Mouse (Mus musculus) forebrain, embryonic 16.5 days (tissue): ENCODE results near the gene Gng13. TPM values are rescaled to one million over a fixed set of nuclear protein-coding genes. Genes with fewer than 3 reads are reported as not detected.

Experiments used
- ATAC-seq: fragments of 200-750 bp; cut with Nextera tagmentation; 2 replicates; pipeline ENCODE4 v1.8.0; 2017; ENCODE audit warnings: mild to moderate bottlenecking, moderate library complexity
- H3K27ac ChIP-seq: fragments of 300-500 bp; sonication (generic); 2 replicates; pipeline ENCODE4 v1.5.1; 2014; ENCODE audit warnings: low read length, control low read depth
- H3K27me3 ChIP-seq: fragments of 300-500 bp; sonication (generic); replicated peaks from 2 replicates; pipeline ENCODE4 v1.6.1; 2014; ENCODE audit warnings: low read length; ENCODE audit not compliant: control insufficient read depth, insufficient read depth
- H3K36me3 ChIP-seq: fragments of 300-500 bp; sonication (generic); 2 replicates; pipeline ENCODE4 v1.6.1; 2014; ENCODE audit not compliant: control insufficient read depth, insufficient read depth
- H3K4me1 ChIP-seq: fragments of 300-500 bp; sonication (generic); replicated peaks from 2 replicates; pipeline ENCODE4 v1.6.1; 2014; ENCODE audit warnings: low read length; ENCODE audit not compliant: control insufficient read depth, insufficient read depth
- H3K4me2 ChIP-seq: fragments of 300-500 bp; sonication (generic); 2 replicates; pipeline ENCODE4 v1.6.1; 2014; ENCODE audit warnings: mild to moderate bottlenecking, low read length, control low read depth
- H3K4me3 ChIP-seq: fragments of 300-500 bp; sonication (generic); replicated peaks from 2 replicates; pipeline ENCODE4 v1.5.1; 2014; ENCODE audit warnings: mild to moderate bottlenecking, low read length, control low read depth
- H3K9ac ChIP-seq: fragments of 300-500 bp; sonication (generic); replicated peaks from 2 replicates; pipeline ENCODE4 v1.6.1; 2014; ENCODE audit warnings: low read depth, low read length, control low read depth
- H3K9me3 ChIP-seq: fragments of 300-500 bp; sonication (generic); 2 replicates; pipeline ENCODE4 v1.6.1; 2016; ENCODE audit warnings: low read length; ENCODE audit not compliant: control insufficient read depth
- WGBS: fragments of 180-500 bp; shearing (Covaris S2); extraction: QIAGEN DNeasy Blood & Tissue Kit; methylation state at CpG from one replicate; pipeline ENCODE4 v1.1.7; 2014; 5-methylcytosine and 5-hydroxymethylcytosine counted together
- polyA plus RNA-seq: library from polyadenylated mRNA; unstranded; fragments of >200 nt; fragmentation: Nextera tagmentation; extraction: Ambion mirVana; gene quantifications from 2 replicates; pipeline ENCODE4 v1.2.1, GENCODE M21; 2015

Gng13 gene
- 2.2 and 3.3 TPM in 2 replicates for polyA plus RNA-seq

DNA sequence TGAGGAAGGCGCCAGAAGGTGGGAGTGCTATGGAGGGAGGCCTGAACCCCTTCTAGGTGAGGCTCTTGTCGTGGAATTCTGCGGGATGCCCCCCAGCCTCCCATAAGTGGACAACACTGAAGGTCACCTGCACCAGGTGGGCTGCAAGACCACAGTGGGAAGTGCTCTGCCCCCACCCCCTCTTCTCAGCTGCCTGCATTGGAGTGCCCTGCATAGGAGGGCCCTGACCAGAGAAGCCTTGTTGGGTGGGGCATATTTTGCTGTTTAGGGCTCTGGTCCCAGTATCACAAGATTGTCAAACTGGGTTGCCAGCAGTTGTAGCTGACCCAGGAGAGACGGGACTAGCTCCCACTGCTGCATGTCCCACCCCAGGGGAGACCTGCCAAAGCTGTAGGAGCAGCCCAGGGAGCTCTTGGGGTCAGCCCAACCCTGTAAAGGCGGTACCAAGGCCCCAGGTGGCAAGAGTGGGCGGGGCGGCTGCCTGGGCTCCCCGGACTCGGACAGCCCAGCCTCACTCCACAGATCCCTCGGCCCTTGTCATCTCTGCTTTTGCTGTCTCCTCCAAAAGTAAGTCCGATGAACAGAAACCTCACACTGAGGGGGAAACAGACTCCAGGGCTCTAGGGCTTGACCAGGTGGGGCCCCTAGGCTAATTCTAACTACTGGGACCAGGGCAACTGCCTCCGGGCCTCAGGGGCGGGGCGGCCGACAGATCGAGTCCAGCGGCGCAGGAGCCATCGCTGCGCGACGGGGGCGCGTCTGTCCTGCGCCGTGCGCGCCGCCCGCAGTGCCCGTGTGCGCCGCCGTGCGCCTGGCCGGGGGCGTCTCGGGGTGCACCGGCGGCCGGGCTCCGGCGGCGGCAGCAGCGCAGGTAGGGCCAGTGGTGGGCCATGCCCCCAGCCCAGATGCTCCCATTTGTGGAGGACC, at the start of gene Gng13:
Gene Gng13 (plus strand): TSS at position 461 of the 927 bp plus-strand sequence.
- Histone ChIP-seq H3K27ac (no peak within 1 kb of the TSS), H3K27me3 (peaks cover 26% of the 10 kb centered on the region), H3K4me1 (peaks cover 8% of the 10 kb centered on the region), H3K4me3 (peak within 1 kb of the TSS; percentile 39), H3K9ac (peak within 1 kb of the TSS; percentile 35), H3K9me3 (no peaks in the 10 kb centered on the region), H3K4me2 (peak within 1 kb of the TSS; percentile 61), H3K36me3 (no peaks in the 10 kb centered on the region)
- WGBS, result under 1% methylated on average over 45 of the region's 45 CpGs
- peak; percentile 18; the same call in 1 of the 2 replicates for ATAC-seq

DNA sequence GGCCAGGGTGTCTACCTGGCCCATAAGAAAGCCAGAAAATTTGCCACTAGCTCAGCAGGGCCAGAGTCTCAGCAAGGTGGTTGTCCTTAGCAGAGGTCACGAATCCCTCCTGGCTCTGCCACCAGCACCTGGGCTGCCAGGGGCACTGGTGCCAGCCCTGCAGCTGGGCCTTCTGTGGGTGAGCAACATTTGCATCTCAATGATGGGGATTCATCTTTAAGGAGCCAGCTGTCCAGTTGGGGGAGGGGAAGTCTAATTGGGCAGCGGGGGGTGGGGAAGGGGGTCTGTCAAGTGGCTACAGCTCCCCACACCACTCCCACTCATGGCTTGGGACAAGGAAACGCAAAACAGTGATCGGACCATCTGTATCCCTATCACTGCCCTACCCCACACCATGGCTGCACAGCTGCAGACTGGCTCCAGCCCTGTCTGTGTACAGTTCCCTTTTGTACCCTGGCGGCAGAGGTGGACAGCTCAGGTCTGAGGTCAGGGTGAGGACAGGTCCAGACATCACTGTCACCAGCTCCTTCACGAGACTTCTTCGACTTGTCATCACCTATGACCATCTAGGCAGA, 48.4 kb upstream of the Gng13 start:
- no peak overlapping the region for H3K4me2 ChIP-seq
- WGBS, result 52% methylated on average over 7 of the region's 7 CpGs
- no peak overlapping the region for H3K4me3 ChIP-seq
- no peak overlapping the region for H3K9ac ChIP-seq
- H3K27ac ChIP-seq, result no peak overlapping the region
- H3K4me1 ChIP-seq, result peaks cover 12% of the 10 kb centered on the region
- H3K9me3 ChIP-seq, result no peaks in the 10 kb centered on the region
- H3K27me3 ChIP-seq, result no peaks in the 10 kb centered on the region
- no peaks in the 10 kb centered on the region for H3K36me3 ChIP-seq
- ATAC-seq, result peak; percentile 47; the same call in 1 of the 2 replicates

DNA sequence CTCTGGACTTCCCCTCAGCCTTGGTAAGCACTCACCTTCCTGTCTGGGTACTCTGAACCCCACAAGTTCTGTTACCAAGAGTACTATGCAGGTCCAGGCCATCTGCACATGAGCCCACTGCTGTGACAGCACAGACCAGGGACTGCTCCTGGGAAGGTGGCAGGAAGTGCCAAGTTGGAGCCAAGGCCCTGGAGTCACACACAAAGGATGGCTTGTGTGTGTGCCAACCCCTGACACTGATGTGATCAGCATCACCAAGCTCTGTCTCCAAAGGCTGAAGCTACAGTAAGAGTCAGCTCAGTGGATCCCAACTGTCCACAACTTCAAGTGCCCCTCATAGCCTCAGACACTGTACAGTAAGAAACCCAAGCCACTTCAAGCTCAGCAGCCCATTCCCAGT, 44.0 kb upstream of the Gng13 start:
- no peak overlapping the region for H3K9ac ChIP-seq
- H3K36me3 ChIP-seq, result no peaks in the 10 kb centered on the region
- ATAC-seq, result no peak
- no peak overlapping the region for H3K27ac ChIP-seq
- no peaks in the 10 kb centered on the region for H3K9me3 ChIP-seq
- no peak overlapping the region for H3K4me3 ChIP-seq
- H3K4me2 ChIP-seq, result no peak overlapping the region
- peaks cover 6% of the 10 kb centered on the region for H3K4me1 ChIP-seq
- H3K27me3 ChIP-seq, result no peaks in the 10 kb centered on the region

DNA sequence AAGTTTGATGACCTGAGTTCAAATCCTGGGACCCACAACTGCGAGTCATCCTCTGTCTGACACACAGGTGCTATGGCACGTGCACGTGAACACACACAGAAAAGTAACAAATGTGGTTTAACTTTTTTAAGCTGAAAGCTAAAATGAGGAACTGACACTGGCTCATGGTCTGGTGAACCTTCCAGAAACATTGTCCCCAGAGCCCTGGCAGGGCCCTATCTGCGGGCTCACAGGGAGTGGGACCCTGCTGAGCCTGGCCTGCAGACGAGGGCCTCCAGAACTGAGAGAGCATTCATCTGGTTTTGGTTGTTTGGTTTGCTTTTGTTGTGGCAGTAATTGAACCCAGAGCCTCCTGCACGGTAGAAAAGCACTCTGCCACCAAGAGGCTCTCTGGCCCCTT, 39.0 kb upstream of the Gng13 start:
- Histone ChIP-seq H3K27me3 (no peaks in the 10 kb centered on the region), H3K36me3 (no peaks in the 10 kb centered on the region), H3K4me3 (no peak overlapping the region), H3K4me1 (peaks cover 11% of the 10 kb centered on the region; the same call in 1 of the 2 replicates), H3K27ac (no peak overlapping the region), H3K9me3 (no peaks in the 10 kb centered on the region), H3K4me2 (no peak overlapping the region), H3K9ac (no peak overlapping the region)
- no peak for ATAC-seq
- 51% methylated on average over 6 of the region's 6 CpGs for WGBS

DNA sequence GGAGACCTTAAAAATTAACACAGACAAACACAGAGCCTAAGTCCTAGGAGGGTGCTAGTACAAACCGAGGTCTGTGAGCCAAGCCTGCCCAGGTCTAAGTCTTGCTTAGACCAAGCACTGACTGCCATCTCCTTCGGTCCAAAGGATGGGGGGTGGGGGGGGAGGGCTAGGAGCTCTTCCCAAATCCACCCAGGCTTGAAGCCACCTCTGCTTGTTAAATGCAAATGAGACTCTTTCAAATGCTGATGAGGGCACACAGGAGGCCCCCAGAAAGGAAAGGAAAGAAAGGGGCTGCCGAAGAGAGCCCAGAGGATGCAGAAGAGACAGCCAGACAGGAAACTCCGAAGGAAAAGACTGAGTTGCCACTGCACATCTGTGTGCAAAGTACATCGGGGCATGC, 37.2 kb upstream of the Gng13 start:
- H3K9me3 ChIP-seq, result no peaks in the 10 kb centered on the region
- H3K4me1 ChIP-seq, result peaks cover 11% of the 10 kb centered on the region; the same call in 1 of the 2 replicates
- no peak overlapping the region for H3K27ac ChIP-seq
- H3K27me3 ChIP-seq, result no peaks in the 10 kb centered on the region
- no peak overlapping the region for H3K4me2 ChIP-seq
- peak; percentile 40 for ATAC-seq
- no peak overlapping the region for H3K9ac ChIP-seq
- 2% methylated on average over 5 of the region's 5 CpGs for WGBS
- H3K36me3 ChIP-seq, result no peaks in the 10 kb centered on the region
- no peak overlapping the region for H3K4me3 ChIP-seq

DNA sequence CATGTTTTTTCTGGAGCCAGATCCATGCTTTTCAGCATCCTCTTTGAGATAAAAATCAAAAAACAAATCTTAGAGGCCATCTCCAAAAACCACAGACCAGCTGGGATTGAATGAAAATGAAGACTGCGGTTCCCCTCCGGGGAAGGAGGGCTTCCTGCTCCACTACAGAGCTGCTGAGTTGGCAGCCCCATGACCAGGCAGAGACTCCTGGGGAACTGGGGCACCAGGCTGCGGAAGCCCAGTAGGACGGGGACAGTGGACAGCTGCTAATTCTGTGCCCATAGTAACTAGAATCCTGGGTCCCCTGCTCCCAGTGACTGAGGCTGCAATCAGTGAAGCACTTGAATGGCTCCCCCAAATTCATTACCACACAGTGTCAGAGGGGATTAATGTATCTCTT, 35.3 kb upstream of the Gng13 start:
- Histone ChIP-seq H3K4me3 (no peak overlapping the region), H3K27me3 (no peaks in the 10 kb centered on the region), H3K4me1 (peaks cover 11% of the 10 kb centered on the region; the same call in 1 of the 2 replicates), H3K4me2 (no peak overlapping the region), H3K27ac (no peak overlapping the region), H3K9me3 (no peaks in the 10 kb centered on the region), H3K9ac (no peak overlapping the region), H3K36me3 (no peaks in the 10 kb centered on the region)
- ATAC-seq, result no peak
- WGBS, result 81% methylated on average over 4 of the region's 4 CpGs

DNA sequence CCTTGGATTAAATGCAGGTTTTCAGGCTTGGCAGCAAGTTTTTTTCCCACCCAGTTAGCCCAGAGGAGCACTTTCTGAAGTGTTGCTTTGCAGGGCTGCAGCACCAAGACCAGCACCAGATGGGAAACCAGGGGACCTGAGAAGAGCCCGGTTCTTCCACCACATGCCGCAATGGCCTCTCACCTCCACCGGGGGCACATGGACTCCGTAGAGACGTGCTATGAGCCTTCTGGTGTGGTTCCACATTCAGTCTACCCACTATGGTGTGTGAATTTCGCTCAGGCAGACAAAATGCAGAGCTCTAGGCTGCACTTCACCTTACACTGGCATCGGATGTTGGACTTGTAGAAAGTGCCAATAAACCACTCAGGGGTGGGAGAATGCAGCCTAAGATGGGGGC, 30.6 kb upstream of the Gng13 start:
- WGBS, result 45% methylated on average over 7 of the region's 7 CpGs

DNA sequence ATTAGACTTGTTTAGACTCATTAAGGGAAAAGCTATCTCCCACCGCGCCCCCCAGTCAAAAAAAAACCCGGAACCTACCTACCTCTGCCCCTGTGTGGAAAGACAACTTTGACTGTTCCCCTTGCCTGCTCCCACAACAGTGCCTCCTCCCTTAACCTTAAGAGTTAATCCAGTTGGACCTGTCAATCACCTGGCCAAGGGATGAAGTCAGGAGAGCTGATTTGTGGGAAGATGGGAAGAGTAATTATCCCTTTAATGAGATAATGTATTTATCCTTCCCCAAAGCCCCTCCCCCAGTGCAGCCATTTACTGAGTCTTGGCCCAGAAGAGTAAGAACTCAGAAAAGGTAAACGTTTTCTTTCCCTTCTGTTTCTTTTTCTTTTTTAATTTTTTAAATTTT, 28.0 kb upstream of the Gng13 start:
- no peaks in the 10 kb centered on the region for H3K36me3 ChIP-seq
- H3K27me3 ChIP-seq, result no peaks in the 10 kb centered on the region
- 72% methylated on average over 4 of the region's 4 CpGs for WGBS
- no peak overlapping the region for H3K4me2 ChIP-seq
- H3K27ac ChIP-seq, result no peak overlapping the region
- no peaks in the 10 kb centered on the region for H3K9me3 ChIP-seq
- no peaks in the 10 kb centered on the region for H3K4me1 ChIP-seq
- no peak for ATAC-seq
- no peak overlapping the region for H3K9ac ChIP-seq
- H3K4me3 ChIP-seq, result no peak overlapping the region

More for the DNA sequence above, 30.6 kb upstream of the Gng13 start:
- Histone ChIP-seq H3K4me2 (no peak overlapping the region), H3K27ac (no peak overlapping the region), H3K36me3 (no peaks in the 10 kb centered on the region), H3K27me3 (no peaks in the 10 kb centered on the region), H3K4me1 (no peaks in the 10 kb centered on the region), H3K9ac (no peak overlapping the region), H3K4me3 (no peak overlapping the region), H3K9me3 (no peaks in the 10 kb centered on the region)
- ATAC-seq, result no peak

DNA sequence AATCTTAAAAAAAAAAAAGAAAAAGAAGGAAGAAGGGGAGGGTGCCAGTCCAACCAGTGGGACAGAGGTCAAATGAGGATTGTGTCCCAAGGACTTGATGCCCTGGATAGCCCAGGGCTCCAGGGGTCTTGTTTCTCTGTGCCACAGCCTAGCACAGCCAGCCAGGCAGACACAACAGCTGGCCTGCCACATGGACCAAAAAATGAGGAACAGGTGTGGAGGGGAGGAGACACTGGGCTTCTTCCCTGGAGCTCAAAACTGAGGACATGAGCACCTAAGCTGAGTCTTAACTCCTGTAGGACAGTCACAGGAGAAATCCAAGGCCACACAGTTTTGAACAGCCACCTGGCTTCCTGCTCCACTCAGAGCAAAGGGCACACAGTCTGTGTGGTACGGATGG, 20.7 kb upstream of the Gng13 start:
- no peaks in the 10 kb centered on the region for H3K9me3 ChIP-seq
- no peak for ATAC-seq
- no peaks in the 10 kb centered on the region for H3K36me3 ChIP-seq
- no peak overlapping the region for H3K4me2 ChIP-seq
- no peaks in the 10 kb centered on the region for H3K27me3 ChIP-seq
- no peak overlapping the region for H3K27ac ChIP-seq
- no peaks in the 10 kb centered on the region for H3K4me1 ChIP-seq
- WGBS, result 47% methylated on average over 1 of the region's 1 CpGs
- no peak overlapping the region for H3K9ac ChIP-seq
- no peak overlapping the region for H3K4me3 ChIP-seq
